Mouse (Mus musculus): ENCODE data around the gene Evx1. TPM values are rescaled to one million over a fixed set of nuclear protein-coding genes. Genes with fewer than 3 reads are reported as not detected.
A peak's percentile ranks its signal among the peaks of the same experiment; 100 is the strongest.

Evx1 gene
- total RNA-seq, 2 experiments from 2014 or later: not detected

DNA sequence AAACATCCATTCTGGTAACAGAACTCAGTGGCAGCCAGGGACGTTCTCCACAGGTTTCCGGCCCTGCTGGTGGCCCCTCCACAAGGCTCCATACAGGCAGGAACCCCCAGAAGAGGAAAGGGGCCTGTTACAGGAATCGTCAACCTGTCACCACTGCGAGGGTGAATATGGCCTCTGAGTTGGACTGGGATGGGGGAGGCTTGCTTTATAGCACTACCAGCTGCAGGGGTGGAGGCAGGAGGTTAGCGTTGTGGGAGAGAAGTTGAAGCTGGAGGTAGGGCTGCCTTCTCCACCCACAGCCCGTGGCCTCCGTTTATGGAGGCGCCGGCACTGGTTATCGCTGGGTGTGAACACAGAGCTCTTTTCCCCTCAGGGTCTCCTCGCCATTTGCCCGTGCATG, 32.2 kb upstream of the Evx1 start:
- DNase-seq: no peak
- intact Hi-C loops (cut with DNase I): no loop called here

DNA sequence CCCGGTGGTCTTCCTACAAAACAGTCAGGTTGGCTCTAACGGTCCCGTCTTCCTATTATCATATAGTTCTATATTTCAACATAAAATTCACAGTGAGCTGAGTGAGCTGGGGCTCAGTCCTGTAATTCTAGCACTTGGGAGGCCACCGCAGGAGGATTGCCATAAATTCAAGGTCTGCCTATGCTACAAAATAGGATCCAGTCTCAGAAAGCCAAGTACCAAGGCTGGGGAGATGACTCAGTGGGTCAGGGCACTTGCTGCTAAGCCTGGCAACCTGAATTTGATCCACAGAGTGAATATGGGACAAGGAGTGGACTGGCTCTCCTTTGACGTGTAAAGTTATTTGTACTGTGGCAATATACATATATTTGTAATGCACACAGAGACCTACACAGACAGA, 29.4 kb upstream of the Evx1 start:
- DNase-seq: no peak
- intact Hi-C loops (cut with DNase I): no loop called here

DNA sequence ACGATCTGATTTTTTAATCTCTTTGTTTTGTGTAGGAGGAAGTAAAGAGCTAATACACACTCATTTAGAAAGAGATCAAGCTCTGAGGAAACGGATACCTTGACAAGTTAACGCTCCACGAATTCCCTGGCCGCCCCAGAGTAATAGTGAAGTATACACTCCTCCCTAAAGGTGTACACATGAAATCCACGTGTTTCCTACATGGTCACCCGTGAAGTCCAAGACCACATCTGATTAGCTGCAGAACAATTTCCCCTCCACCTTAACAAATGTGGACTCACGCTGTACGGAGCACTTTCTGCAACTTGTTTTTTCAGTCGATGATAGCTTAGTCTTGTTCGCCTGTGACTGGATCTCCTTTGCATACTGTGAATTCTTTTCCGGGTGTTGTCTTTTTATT, 23.1 kb upstream of the Evx1 start:
- intact Hi-C loops (cut with DNase I): no loop called here
- no peak for DNase-seq

DNA sequence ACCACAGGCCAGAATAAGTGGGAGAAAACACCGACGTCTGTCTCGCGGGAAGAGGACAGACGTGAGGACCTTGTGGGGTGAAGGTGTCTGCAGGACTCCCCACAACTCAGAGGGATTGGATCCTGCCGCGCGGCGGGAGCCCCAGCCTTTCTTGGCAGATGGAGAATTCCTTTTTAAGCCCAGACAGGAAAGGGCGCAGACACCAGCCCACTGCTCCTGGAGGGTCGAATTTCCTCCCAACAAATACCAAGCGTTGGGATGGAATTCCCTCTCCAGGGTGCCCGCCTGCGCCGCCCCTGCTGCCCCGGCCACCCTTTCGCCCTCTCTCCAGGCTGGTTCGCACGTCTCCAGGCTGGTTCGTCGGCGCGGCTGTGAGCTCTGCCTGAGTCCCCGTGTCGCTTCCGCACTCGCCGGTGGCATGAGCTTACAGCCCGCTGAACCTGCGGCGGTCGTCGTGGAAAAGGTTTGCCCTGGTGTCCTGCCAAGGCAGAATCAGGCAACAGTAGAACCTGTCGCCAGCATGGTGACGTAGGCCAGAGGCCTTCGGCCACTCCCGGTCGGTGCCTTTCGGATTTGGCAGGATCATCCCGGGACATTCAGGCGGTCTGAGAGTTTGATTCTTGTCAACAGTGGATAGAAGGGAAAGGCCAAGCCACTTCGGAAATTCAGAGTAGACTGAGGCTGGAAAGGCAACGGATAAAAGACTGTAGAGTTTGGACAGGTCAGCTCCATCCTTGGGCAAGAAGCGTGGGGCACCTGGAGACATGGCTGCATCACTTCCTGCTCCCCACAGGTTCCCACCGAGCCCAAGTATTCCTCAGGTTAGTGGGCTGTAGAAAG, 22.1 kb upstream of the Evx1 start:
- no peak for DNase-seq
- intact Hi-C loops (cut with DNase I): no loop called here

DNA sequence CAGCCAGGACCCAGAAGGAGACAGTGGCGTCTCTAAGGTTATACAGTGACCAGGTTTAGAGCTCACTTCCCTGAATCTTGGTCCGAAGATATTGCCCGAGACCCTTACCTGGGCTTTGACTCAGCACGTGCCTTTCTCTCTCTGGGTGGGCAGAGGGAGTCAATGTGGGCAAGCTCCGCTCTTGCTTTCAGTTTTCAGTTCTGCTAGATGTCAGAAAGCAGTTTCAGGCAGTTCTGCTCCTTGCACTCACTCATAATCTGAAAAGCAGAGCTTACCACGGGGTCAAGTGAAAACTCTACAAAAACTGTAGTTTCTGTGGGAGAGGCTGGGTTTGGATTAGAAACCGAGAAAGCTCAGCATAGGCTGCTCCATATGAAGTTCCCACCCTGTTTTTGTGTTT, 21.0 kb upstream of the Evx1 start:
- intact Hi-C loops (cut with DNase I): no loop called here
- DNase-seq: no peak

DNA sequence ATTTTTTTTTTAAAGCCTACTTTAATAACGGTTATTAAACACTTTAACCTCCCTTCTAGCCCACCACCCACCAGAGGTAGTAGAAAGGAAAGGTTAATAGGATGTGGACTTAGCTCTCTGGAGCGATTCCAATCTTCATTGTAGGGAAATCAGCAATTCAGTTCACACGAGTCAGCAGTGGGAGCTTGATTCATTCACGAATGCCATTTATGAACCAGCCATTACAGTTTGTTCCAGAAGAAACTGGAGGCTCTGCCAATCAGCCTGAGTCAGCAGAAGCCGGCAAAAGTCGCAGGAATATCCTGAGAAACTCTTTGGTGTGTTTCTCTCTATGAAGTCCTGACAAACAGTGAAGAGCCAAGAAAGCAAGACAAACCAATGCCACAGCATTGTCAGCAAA, 18.7 kb upstream of the Evx1 start:
- no peak for DNase-seq
- intact Hi-C loops (cut with DNase I): no loop called here

DNA sequence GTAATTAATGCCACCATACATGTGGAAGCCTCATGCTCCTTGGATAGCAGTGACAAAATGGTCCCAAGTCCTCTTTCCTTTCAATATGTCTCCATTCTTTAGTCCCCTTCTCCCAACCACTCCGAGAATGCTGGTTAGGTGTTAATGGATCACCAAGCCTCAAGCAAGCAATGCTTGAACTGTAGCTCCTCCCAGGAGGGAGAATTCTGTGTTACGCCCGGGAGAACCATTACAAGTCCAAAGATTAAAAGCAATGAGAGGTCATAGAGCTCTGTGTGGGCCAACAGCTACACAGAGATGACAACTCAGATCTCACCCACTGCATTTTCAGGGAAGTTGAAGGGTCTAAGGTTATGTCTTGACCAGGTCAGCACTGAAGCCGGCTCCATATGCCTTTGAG, 14.8 kb upstream of the Evx1 start:
- no peak for DNase-seq
- intact Hi-C loops (cut with DNase I): no loop called here

DNA sequence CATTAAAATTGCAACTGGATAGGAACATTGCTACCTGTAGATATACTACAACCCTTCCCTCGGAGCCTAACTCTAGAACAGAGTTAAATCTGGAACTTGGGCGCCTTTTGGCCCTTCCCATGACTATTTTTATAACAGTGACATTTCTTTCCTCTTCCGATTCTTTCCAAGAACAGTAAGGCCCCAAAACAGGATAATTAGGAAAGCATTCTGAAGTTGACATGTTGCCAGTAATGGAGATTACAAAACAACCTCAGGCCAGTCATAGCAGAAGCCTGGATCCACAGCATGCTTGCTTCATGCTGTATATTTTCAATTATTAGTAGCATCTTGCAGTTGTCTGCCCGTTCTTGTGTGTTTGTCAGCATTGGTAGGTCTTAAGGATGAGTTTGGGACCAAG, 12.5 kb upstream of the Evx1 start:
- no peak for DNase-seq
- intact Hi-C loops (cut with DNase I): no loop called here

DNA sequence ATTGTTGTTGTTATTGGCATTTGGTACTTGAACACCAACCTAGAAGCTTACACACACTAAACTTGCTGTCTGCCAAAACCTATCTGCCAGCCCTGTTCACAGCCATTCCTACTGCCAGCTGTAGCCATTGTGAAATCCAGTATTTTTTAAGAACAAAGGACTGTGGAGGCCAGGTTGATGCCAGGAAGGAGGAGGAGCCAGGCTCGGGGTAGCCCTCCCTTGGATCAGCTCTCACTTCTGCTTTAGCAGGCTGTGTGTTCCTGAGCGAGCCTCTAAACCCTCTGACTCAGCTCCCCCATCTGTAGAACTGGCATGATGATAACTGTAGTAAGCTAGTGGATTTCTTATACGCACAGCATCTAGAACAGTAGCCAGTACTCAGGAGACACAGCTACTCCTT, 9.9 kb upstream of the Evx1 start:
- DNase-seq: no peak
- intact Hi-C loops (cut with DNase I): no loop called here

DNA sequence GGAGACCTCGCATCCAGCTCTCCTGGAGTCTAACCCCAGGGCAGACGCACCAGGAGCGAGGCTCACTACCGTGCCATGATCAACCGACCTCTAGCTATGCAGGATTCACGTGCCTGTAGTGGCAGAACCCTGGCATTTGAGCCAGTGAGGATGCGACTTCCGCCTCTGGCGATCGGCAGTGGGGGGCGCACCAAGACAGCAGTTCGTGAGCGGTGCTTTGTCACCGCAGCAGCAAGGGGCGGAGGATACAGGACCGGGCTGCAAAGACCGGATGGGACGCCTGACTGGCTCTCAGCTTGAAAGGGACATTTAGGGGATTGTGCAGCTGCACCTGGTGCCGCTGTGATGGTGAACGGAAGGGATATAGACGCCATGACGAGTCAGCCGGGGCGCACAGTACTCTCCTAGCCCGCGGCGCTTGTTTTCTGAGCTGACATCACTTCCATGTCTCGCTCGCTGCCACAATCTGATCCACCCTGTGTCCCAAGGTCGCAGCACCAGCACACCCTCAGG, 7.4 kb upstream of the Evx1 start:
- intact Hi-C loops (cut with DNase I): loop anchor here (5.0 kb wide), 4 partner anchors 34 to 416 kb away; no protein-coding TSS in a partner anchor
- peak; percentile 56 for DNase-seq

DNA sequence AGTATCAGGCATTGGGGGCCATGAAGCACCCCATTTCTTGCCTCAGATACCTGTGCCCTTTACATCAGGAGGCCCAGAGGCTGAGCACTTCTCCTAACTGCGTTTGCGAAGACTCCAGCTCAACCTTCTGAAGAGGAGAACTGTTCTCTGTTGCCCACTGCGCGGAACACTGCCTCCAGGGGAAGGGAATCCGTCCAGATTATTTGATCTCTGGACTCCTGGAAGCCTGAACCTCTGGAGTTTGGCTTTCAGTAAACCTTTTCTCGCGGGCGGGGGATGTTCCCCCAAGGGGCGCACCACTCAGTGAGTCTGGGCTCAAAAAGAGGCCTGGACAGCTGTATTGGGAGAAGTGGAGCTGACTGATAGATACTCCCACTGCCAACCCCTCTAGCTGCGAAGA, 3.5 kb upstream of the Evx1 start:
- DNase-seq: no peak
- intact Hi-C loops (cut with DNase I): loop anchor here (5.0 to 10.0 kb wide), 5 partner anchors 37 to 1125 kb away; no protein-coding TSS in a partner anchor

DNA sequence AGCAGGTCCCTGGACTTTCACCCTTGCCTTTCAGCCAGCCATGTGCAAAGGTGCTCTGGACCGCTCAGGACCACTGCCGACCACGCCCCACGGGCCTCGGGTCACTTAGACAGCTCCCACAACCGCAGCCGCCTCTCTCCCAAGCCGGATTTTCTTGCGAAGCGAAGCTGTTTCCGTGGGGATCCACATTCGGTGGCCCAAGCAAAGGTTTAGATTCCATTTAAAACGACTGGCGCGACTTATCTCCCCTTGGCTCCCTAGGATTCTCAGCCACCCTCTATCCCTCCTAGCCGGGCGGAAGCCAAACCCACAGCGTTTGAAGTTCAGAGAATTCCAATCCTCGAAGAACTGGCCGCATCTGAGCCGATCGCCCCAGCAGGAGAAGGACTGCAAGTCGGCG, 2.9 kb upstream of the Evx1 start:
- DNase-seq: no peak
- intact Hi-C loops (cut with DNase I): loop anchor here (10.0 kb wide), 1 partner anchor 1126 kb away; no protein-coding TSS in a partner anchor

DNA sequence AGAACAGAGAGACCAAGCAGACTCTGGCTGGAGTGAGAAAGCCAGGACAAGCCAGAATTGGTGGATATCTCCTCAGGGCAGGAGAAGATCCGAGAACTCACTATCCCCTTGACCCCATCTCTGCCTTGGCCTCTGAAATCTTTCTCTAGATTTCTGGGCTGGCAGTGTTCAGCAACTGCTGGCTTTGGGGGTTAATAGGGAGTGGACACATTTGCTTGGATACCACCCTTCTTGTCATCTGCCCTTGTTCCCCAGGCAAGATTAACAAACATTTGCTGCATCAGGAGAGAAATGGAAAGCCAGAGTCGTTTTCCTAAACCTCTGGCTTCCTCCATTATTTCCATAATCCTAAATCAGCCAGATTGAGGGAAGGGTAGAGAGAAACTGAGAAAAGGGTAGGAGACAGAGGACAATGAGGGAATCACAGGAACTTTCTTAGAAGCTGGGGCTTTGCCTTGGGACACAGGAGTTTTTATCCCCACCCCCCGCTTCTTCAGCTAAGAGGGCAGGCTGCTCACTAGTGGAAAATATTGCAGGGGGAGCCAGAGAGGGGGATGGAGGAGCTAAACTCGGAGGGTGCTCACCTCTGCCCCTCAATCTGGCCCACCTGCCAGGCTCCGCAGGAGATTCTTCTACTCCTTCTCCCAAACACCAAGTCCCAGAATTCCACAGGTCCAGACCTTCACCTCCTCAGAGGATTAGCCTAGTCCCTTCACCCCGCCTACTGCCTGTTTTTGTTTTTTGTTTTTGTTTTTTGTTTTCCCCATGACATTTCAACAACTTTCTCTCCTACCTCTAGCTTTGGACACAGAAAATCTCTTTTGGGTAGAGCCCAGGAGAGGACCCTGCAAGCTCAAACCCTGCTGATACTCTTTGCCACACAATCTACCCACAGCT, 1.4 kb upstream of the Evx1 start:
- DNase-seq: no peak
- intact Hi-C loops (cut with DNase I): loop anchor here (10.0 kb wide), 1 partner anchor 1127 kb away; no protein-coding TSS in a partner anchor

DNA sequence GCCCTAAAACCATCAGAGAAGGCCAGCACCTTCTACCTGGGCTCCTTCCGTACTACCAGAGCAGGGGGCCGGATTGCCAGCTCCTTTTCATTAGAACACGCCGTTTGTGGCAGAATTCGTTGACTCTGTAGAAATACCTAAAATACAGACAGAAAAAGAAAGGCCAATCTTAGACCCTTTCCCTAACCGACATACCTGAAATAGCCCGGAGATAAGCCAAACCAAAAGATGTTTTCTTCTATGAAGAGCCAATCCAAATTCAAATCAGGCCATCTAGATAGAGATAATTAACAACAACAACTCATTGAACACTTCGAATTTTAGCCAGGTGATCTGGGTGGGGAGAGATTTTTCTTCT, 761 bp upstream of the Evx1 start:
- intact Hi-C loops (cut with DNase I): loop anchor here (10.0 kb wide), 1 partner anchor 1128 kb away; no protein-coding TSS in a partner anchor
- no peak for DNase-seq

DNA sequence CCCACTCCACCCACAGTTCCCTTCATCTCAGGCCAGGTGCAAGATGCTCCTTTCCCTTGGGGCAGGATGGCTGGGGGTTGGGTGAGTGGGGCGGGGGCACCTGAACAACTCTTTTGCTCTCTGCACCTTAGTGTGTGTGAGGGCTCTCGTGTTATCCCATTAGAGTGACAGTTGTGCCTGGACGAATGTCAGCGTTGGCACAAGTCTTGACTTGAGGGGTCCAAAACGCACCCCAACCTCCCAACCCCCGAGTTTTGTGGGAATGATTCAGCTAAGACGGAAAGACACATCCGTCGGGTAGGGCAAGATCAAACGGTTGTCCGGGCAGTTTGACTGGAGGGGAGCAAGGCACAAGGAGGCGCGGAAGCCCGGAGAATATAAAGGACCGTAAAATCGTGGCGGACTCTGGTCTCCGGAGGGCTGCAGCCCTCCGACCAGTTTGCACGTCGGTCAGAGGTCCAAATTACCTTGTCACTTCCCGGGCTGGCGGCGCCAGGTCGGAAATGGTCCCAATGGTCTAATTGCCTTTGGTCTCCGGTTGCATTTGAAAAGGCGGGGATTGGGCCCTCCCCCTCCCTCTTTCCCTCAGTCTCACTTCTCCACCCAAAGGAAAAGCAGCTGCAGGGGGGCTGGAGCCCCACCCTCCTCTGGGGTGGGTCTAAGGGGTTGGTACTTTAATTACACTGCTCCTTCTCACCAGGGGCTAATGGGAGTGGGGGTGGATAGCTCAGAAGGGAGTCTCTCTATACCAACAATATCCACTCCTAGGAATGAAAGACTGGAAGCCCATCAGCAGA, 1.2 kb downstream of the Evx1 start:
- intact Hi-C loops (cut with DNase I): loop anchor here (5.0 to 10.0 kb wide), 2 partner anchors 47 to 1130 kb away; no protein-coding TSS in a partner anchor
- no peak for DNase-seq

DNA sequence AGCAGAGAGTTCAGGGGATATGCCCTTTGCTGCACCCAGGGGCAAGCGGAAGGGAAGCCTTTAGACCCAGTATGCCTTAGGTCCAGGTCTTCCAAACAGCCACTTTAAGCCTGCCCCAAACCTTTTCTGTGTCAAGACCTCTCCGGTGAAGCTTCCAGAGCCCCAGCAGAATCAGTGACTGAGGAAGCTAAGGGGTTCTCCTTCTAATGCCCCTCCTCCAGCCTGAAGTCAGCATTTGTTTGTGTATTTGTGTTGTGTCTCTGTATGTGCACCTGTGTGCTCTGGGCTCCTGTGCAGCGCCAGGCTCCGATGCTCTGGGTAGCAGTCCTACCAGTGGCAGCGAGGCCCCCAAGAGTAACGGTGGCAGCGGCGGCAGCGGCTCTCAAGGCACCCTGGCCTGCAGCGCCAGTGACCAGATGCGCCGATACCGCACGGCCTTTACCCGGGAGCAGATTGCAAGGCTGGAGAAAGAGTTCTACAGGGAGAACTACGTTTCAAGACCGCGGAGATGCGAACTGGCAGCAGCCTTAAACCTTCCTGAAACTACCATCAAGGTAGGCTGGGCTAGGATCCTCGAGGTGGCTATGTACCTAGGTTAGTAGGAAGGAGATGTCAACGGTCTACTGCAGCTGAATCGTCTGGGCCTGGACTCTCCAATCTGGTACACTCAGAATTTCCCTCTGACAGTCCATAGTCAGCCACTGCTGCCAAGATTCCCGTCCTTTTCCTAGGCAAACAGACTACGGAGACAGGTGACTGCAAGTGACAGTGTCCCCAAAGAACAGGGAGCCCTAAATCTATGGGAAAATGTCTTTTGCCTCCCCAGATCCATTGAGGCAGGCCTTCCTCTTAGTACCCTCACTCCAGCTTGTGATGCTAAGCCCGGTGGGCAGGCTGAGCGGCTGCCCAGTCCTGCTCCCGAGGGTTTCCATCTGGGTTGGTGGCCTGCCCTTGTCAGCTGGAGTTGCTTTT, 2.4 kb downstream of the Evx1 start:
- intact Hi-C loops (cut with DNase I): loop anchor here (5.0 to 10.0 kb wide), 2 partner anchors 48 to 1131 kb away; no protein-coding TSS in a partner anchor
- DNase-seq: no peak

DNA sequence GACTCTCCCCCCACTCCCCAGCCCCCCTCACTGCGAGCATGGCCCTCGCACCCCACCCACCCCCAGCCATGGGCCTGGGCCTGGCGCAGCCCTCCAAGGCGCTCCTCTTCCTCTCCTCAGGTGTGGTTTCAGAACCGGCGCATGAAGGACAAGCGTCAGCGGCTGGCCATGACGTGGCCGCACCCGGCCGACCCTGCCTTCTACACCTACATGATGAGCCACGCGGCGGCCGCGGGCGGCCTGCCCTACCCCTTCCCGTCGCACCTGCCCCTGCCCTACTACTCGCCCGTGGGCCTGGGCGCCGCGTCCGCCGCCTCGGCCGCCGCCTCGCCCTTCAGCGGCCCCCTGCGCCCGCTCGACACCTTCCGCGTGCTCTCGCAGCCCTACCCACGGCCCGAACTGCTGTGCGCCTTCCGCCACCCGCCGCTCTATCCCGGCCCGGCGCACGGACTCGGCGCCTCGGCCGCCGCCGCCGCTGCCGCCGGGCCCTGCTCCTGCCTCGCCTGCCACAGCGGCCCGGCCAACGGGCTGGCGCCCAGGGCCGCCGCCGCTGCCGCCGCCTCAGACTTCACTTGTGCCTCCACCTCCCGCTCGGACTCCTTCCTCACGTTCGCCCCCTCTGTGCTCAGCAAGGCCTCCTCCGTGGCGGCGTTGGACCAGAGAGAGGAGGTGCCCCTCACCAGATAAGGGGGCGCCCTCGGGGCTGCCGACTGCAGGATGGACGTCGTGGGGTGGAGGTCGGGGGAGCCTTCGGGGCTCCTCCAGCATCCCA, 3.3 kb downstream of the Evx1 start:
- DNase-seq: no peak
- intact Hi-C loops (cut with DNase I): loop anchor here (5.0 to 10.0 kb wide), 2 partner anchors 49 to 1132 kb away; no protein-coding TSS in a partner anchor

All from gastrocnemius, postnatal 36 days (tissue).